ENCODE assay signal across 9 mouse cellular contexts in genomic region chr19:20449546-20449945, GRCm38 (mm10). TPM values are rescaled to one million over a fixed set of nuclear protein-coding genes. Genes with fewer than 3 reads are reported as not detected.
A peak's percentile ranks its signal among the peaks of the same experiment; 100 is the strongest.
DNase-seq lines count a peak whose midpoint lies in the region; ATAC-seq and TF ChIP-seq lines count a peak whose summit lies in the region.
"Had no signal": no experiment of that assay in that cellular context is flagged by ENCODE, and none has a peak within 500 bp of the region (broad histone marks: within the 10 kb centered on the region; RNA-seq: fewer than 3 reads in every experiment).

No protein-coding gene starts in this region.

- H3K9me3 ChIP-seq in forebrain, embryonic 13.5 days (replicated peaks) = no peaks in the 10 kb centered on the region
- no peaks in the 10 kb centered on the region for H3K9me3 ChIP-seq in forebrain, embryonic 10.5 days
- no peaks in the 10 kb centered on the region for H3K9me3 ChIP-seq in liver, embryonic 12.5 days (replicated peaks)
- no peaks in the 10 kb centered on the region for H3K9me3 ChIP-seq in hindbrain, embryonic 14.5 days (ENCODE audit: control insufficient read depth, low read length)
- H3K9me3 ChIP-seq: embryonic facial prominence, embryonic 12.5 days had no signal

- intact Hi-C loops in gastrocnemius, postnatal 14 days (cut with DNase I; ENCODE audit: low total_unique reads) = loop anchor here (10.0 kb wide), 1 partner anchor 315 kb away; no protein-coding TSS in a partner anchor

- no peak for DNase-seq in forebrain, embryonic 10.5 days (ENCODE audit: extremely low spot score, low spot score)
- DNase-seq in liver, adult 2 months (ENCODE audit: extremely low read depth, low read depth, low spot score) = peak; percentile 63
- peak; percentile 74 for DNase-seq in hindbrain, embryonic 14.5 days (ENCODE audit: low spot score)
- no peak for DNase-seq in gastrocnemius, postnatal 14 days

- H3K79me2 ChIP-seq in liver, adult 2 months (ENCODE audit: control insufficient read depth, insufficient read depth, low read length) = no peaks in the 10 kb centered on the region

- H3K36me3 ChIP-seq in forebrain, embryonic 13.5 days (ENCODE audit: poor library complexity, severe bottlenecking) = no peaks in the 10 kb centered on the region
- H3K36me3 ChIP-seq in forebrain, embryonic 10.5 days (replicated peaks) = no peaks in the 10 kb centered on the region
- H3K36me3 ChIP-seq in liver, adult 2 months (ENCODE audit: control insufficient read depth, insufficient read depth, low read length) = no peaks in the 10 kb centered on the region
- no peaks in the 10 kb centered on the region for H3K36me3 ChIP-seq in liver, embryonic 12.5 days
- no peaks in the 10 kb centered on the region for H3K36me3 ChIP-seq in hindbrain, embryonic 14.5 days (replicated peaks; ENCODE audit: control insufficient read depth, insufficient read depth)
- H3K36me3 ChIP-seq: embryonic facial prominence, embryonic 12.5 days had no signal

- no peak for TF ChIP-seq POLR2A in liver, adult 2 months (IDR thresholded peaks at IDR 0.05; ENCODE audit: extremely low read depth, insufficient read depth, low read length)

- TF ChIP-seq CTCF in liver, adult 2 months (IDR thresholded peaks at IDR 0.05; ENCODE audit: low read depth, low read length) = peak; percentile 24; the same call in 1 of the 2 replicates

- no peak overlapping the region for H3K4me3 ChIP-seq in forebrain, embryonic 13.5 days
- no peak overlapping the region for H3K4me3 ChIP-seq in forebrain, embryonic 10.5 days
- no peak overlapping the region for H3K4me3 ChIP-seq in liver, adult 2 months (ENCODE audit: insufficient read depth, low read depth, low read length)
- no peak overlapping the region for H3K4me3 ChIP-seq in liver, embryonic 12.5 days
- no peak overlapping the region for H3K4me3 ChIP-seq in hindbrain, embryonic 14.5 days (replicated peaks; ENCODE audit: low read length)
- H3K4me3 ChIP-seq: embryonic facial prominence, embryonic 12.5 days had no signal

- no peaks in the 10 kb centered on the region for H3K27me3 ChIP-seq in forebrain, embryonic 13.5 days
- H3K27me3 ChIP-seq in forebrain, embryonic 10.5 days (ENCODE audit: poor library complexity, severe bottlenecking) = no peaks in the 10 kb centered on the region
- H3K27me3 ChIP-seq in liver, adult 2 months (ENCODE audit: control insufficient read depth, insufficient read depth, low read length) = no peaks in the 10 kb centered on the region
- no peaks in the 10 kb centered on the region for H3K27me3 ChIP-seq in liver, embryonic 12.5 days (replicated peaks)
- no peaks in the 10 kb centered on the region for H3K27me3 ChIP-seq in hindbrain, embryonic 14.5 days (ENCODE audit: control insufficient read depth, insufficient read depth, low read length)
- H3K27me3 ChIP-seq: embryonic facial prominence, embryonic 12.5 days had no signal

- H3K9ac ChIP-seq in forebrain, embryonic 13.5 days = no peak overlapping the region
- no peak overlapping the region for H3K9ac ChIP-seq in liver, adult 2 months (ENCODE audit: low read depth, low read length)
- no peak overlapping the region for H3K9ac ChIP-seq in liver, embryonic 12.5 days
- H3K9ac ChIP-seq in hindbrain, embryonic 14.5 days = no peak overlapping the region
- H3K9ac ChIP-seq: embryonic facial prominence, embryonic 12.5 days had no signal

- peak; percentile 85 for ATAC-seq in forebrain, embryonic 13.5 days
- ATAC-seq in liver, embryonic 12.5 days = no peak
- ATAC-seq in hindbrain, embryonic 14.5 days (ENCODE audit: low FRiP score) = peak; percentile 27; the same call in 1 of the 2 replicates
- peak; percentile 44; the same call in 1 of the 2 replicates for ATAC-seq in megakaryocyte progenitor cell, adult 5-6 weeks (replicated peaks; ENCODE audit: poor library complexity)
- ATAC-seq in erythroid progenitor cell, adult 5-6 weeks (replicated peaks; ENCODE audit: low FRiP score, poor library complexity, severe bottlenecking) = no peak

- H3K4me1 ChIP-seq in forebrain, embryonic 13.5 days = no peaks in the 10 kb centered on the region
- H3K4me1 ChIP-seq in forebrain, embryonic 10.5 days = no peaks in the 10 kb centered on the region
- H3K4me1 ChIP-seq in liver, adult 2 months (ENCODE audit: control insufficient read depth, insufficient read depth, low read length) = peaks cover 6% of the 10 kb centered on the region; the same call in 1 of the 2 replicates
- H3K4me1 ChIP-seq in liver, embryonic 12.5 days = no peaks in the 10 kb centered on the region
- H3K4me1 ChIP-seq in hindbrain, embryonic 14.5 days (replicated peaks; ENCODE audit: control insufficient read depth, insufficient read depth, low read length) = no peaks in the 10 kb centered on the region
- H3K4me1 ChIP-seq: embryonic facial prominence, embryonic 12.5 days had no signal

- H3K4me2 ChIP-seq in forebrain, embryonic 13.5 days = no peak overlapping the region
- H3K4me2 ChIP-seq in liver, embryonic 12.5 days = no peak overlapping the region
- no peak overlapping the region for H3K4me2 ChIP-seq in hindbrain, embryonic 14.5 days (replicated peaks)
- H3K4me2 ChIP-seq: embryonic facial prominence, embryonic 12.5 days had no signal

- no peak overlapping the region for H3K27ac ChIP-seq in forebrain, embryonic 13.5 days
- H3K27ac ChIP-seq in forebrain, embryonic 10.5 days = no peak overlapping the region
- H3K27ac ChIP-seq in liver, adult 2 months (replicated peaks; ENCODE audit: insufficient read depth, low read depth, low read length) = no peak overlapping the region
- no peak overlapping the region for H3K27ac ChIP-seq in liver, embryonic 12.5 days
- no peak overlapping the region for H3K27ac ChIP-seq in hindbrain, embryonic 14.5 days
- H3K27ac ChIP-seq: embryonic facial prominence, embryonic 12.5 days had no signal

RNA-seq across cellular contexts. Expression of gene Aldh1a1, which starts 43.0 kb away (rescaled TPM):
- polyA plus RNA-seq in forebrain, embryonic 13.5 days (2015; fragmentation: Nextera tagmentation; extraction: Ambion mirVana) = 0.15 and 0.25 TPM in 2 replicates
- 0.89 and 9.1 TPM in 2 replicates for polyA plus RNA-seq in forebrain, embryonic 10.5 days (2016; fragmentation: Nextera tagmentation; extraction: Ambion mirVana)
- 515 and 885 TPM in 2 replicates for total RNA-seq in liver, adult 2 months (2014; rRNA removed)
- polyA plus RNA-seq in liver, adult 2 months (2012; rRNA removed) = 277 and 442 TPM in 2 replicates
- polyA plus RNA-seq in liver, embryonic 12.5 days (2016; fragmentation: Nextera tagmentation; extraction: Ambion mirVana) = 0.57 and 0.62 TPM in 2 replicates
- 2.6 and 4.7 TPM in 2 replicates for polyA plus RNA-seq in hindbrain, embryonic 14.5 days (2014; fragmentation: Nextera tagmentation; extraction: Ambion mirVana)
- 3.5 and 6.3 TPM in 2 replicates for total RNA-seq in megakaryocyte progenitor cell, adult 5-6 weeks (2015)
- 11.1 and 17.7 TPM in 2 replicates for total RNA-seq in megakaryocyte progenitor cell, adult 5-6 weeks (2017)
- 31.9 and 62.3 TPM in 2 replicates for total RNA-seq in erythroid progenitor cell, adult 5-6 weeks (2015; ENCODE audit: low replicate concordance)
- 114 and 117 TPM in 2 replicates for total RNA-seq in erythroid progenitor cell, adult 5-6 weeks (2017; ENCODE audit: low replicate concordance)
- total RNA-seq in gastrocnemius, postnatal 14 days (2021) = 10 to 100 TPM; 25.3 to 47.9 TPM

RNA-seq across cellular contexts. Expression of gene Anxa1, which starts 58.8 kb away (rescaled TPM):
- polyA plus RNA-seq in forebrain, embryonic 13.5 days (2015; fragmentation: Nextera tagmentation; extraction: Ambion mirVana) = 1.1 and 1.4 TPM in 2 replicates
- 0.88 and 1.3 TPM in 2 replicates for polyA plus RNA-seq in forebrain, embryonic 10.5 days (2016; fragmentation: Nextera tagmentation; extraction: Ambion mirVana)
- total RNA-seq in liver, adult 2 months (2014; rRNA removed) = 3.6 and 4.1 TPM in 2 replicates
- polyA plus RNA-seq in liver, adult 2 months (2012; rRNA removed) = 0.65 and 1.0 TPM in 2 replicates
- polyA plus RNA-seq in liver, embryonic 12.5 days (2016; fragmentation: Nextera tagmentation; extraction: Ambion mirVana) = 15.1 and 19.1 TPM in 2 replicates
- 9.1 and 9.4 TPM in 2 replicates for polyA plus RNA-seq in hindbrain, embryonic 14.5 days (2014; fragmentation: Nextera tagmentation; extraction: Ambion mirVana)
- 489 and 586 TPM in 2 replicates for total RNA-seq in megakaryocyte progenitor cell, adult 5-6 weeks (2015)
- 581 and 634 TPM in 2 replicates for total RNA-seq in megakaryocyte progenitor cell, adult 5-6 weeks (2017)
- 319 and 341 TPM in 2 replicates for total RNA-seq in erythroid progenitor cell, adult 5-6 weeks (2015; ENCODE audit: low replicate concordance)
- 220 and 298 TPM in 2 replicates for total RNA-seq in erythroid progenitor cell, adult 5-6 weeks (2017; ENCODE audit: low replicate concordance)
- 10 to 100 TPM; 21.7 to 22.2 TPM for total RNA-seq in gastrocnemius, postnatal 14 days (2021)

Comparison
In these comparisons a context has a peak if more than half of its experiments do, and no peak if none do; other contexts are left out.
1. RNA of gene Aldh1a1, which starts 43.0 kb away (polyA plus RNA-seq): 277 to 442 TPM in liver, adult 2 months; 2.6 to 4.7 TPM in hindbrain, embryonic 14.5 days, 0.89 to 9.1 TPM in forebrain, embryonic 10.5 days, 0.57 to 0.62 TPM in liver, embryonic 12.5 days and 0.15 to 0.25 TPM in forebrain, embryonic 13.5 days; every median in the first group is over 10 times any median in the second.
2. ATAC-seq: peak in forebrain, embryonic 13.5 days (single experiment), hindbrain, embryonic 14.5 days (single experiment) and megakaryocyte progenitor cell, adult 5-6 weeks (single experiment); none in liver, embryonic 12.5 days (single experiment) and erythroid progenitor cell, adult 5-6 weeks (single experiment).
3. DNase-seq: peak in liver, adult 2 months (single experiment) and hindbrain, embryonic 14.5 days (single experiment); none in forebrain, embryonic 10.5 days (single experiment) and gastrocnemius, postnatal 14 days (single experiment).